ENCODE assay signal across 19 mouse cellular contexts in the genomic region with DNA sequence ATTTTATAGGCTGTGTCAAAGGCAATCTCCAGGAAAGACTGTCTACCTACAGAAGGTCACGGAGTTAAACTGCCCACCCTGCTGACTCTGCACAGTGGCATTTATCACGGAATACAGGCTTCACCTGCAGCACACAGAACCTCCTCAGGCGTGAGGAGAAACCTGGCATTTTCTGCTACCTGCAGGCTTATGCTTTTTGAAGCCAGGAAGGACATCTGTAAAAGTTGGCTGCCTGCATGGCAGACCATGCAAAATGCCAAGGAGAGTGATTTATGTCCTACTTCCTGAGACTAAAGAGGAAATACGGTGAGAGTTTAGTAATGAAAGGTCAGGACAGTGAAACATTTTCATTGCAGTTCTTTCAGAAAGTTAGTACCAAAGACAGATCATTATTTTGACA.
DNase-seq lines count a peak whose midpoint lies in the region; ATAC-seq lines count a peak whose summit lies in the region.
"Had no signal": no experiment of that assay in that cellular context is flagged by ENCODE, and none has a peak within 500 bp of the region (broad histone marks: within the 10 kb centered on the region; RNA-seq: fewer than 3 reads in every experiment).

No protein-coding gene starts in this region.

- H3K36me3 ChIP-seq in neural tube, embryonic 15.5 days: no peaks in the 10 kb centered on the region
- H3K36me3 ChIP-seq: embryonic facial prominence, embryonic 12.5 days; heart, embryonic 12.5 days; midbrain, embryonic 12.5 days had no signal

- peak; percentile 5 to 59 for DNase-seq in adrenal gland, adult (ENCODE audit: inconsistent age in 2 of 2, low spot score in 1 of 2)
- no peak for DNase-seq in adrenal gland, postnatal 4 days (ENCODE audit: low spot score in 2 of 2)
- peak; percentile 51 for DNase-seq in heart, adult 11 months
- no peak for DNase-seq in heart, postnatal 4 days
- peak; percentile 19 for DNase-seq in neural tube, embryonic 10.5 days (ENCODE audit: extremely low spot score, low spot score)
- DNase-seq in thymus, postnatal 10 days (ENCODE audit: low spot score in 2 of 2): no peak
- DNase-seq in right cerebral cortex, postnatal 14 days: no peak
- DNase-seq: gastrocnemius, postnatal 36 days; heart, postnatal 36 days; kidney, postnatal 4 days; lung, postnatal 36 days; thymus, postnatal 4 days had no signal

- H3K27me3 ChIP-seq in neural tube, embryonic 15.5 days (replicated peaks): no peaks in the 10 kb centered on the region
- H3K27me3 ChIP-seq: CH12.LX; embryonic facial prominence, embryonic 12.5 days; heart, embryonic 12.5 days; midbrain, embryonic 12.5 days had no signal

- no peak overlapping the region for H3K4me3 ChIP-seq in neural tube, embryonic 15.5 days (replicated peaks)
- H3K4me3 ChIP-seq: embryonic facial prominence, embryonic 12.5 days; heart, embryonic 12.5 days; midbrain, embryonic 12.5 days had no signal

- no peaks in the 10 kb centered on the region for H3K4me1 ChIP-seq in neural tube, embryonic 15.5 days
- H3K4me1 ChIP-seq: embryonic facial prominence, embryonic 12.5 days; heart, embryonic 12.5 days; midbrain, embryonic 12.5 days had no signal

- no peak overlapping the region for H3K9ac ChIP-seq in neural tube, embryonic 15.5 days (replicated peaks)
- H3K9ac ChIP-seq: embryonic facial prominence, embryonic 12.5 days; heart, embryonic 12.5 days; liver, embryonic 14.5 days; midbrain, embryonic 12.5 days had no signal

- 75% methylated on average over 4 of the region's 4 CpGs for WGBS in neural tube, embryonic 15.5 days

- H3K4me2 ChIP-seq in neural tube, embryonic 15.5 days: no peak overlapping the region
- H3K4me2 ChIP-seq: embryonic facial prominence, embryonic 12.5 days; heart, embryonic 12.5 days; midbrain, embryonic 12.5 days had no signal

- H3K9me3 ChIP-seq in neural tube, embryonic 15.5 days (replicated peaks): no peaks in the 10 kb centered on the region
- H3K9me3 ChIP-seq: embryonic facial prominence, embryonic 12.5 days; heart, embryonic 12.5 days; midbrain, embryonic 12.5 days had no signal

- no peak overlapping the region for H3K27ac ChIP-seq in neural tube, embryonic 15.5 days (replicated peaks)
- H3K27ac ChIP-seq: embryonic facial prominence, embryonic 12.5 days; liver, embryonic 14.5 days; midbrain, embryonic 12.5 days had no signal

- no peak for ATAC-seq in neural tube, embryonic 15.5 days (ENCODE audit: low FRiP score)
- ATAC-seq: intestine, embryonic 16.5 days had no signal

Comparison
In these comparisons a context has a peak if more than half of its experiments do, and no peak if none do; other contexts are left out.
1. DNase-seq: peak in adrenal gland, adult (2 of 2), heart, adult 11 months (single experiment) and neural tube, embryonic 10.5 days (single experiment); none in adrenal gland, postnatal 4 days (0 of 2), heart, postnatal 4 days (single experiment), thymus, postnatal 10 days (0 of 2) and right cerebral cortex, postnatal 14 days (single experiment).